Mouse (Mus musculus) cerebellum, adult 2 months (tissue): ENCODE measurements around the gene Cc2d2b.

Experiments
- CTCF ChIP-seq: fragments of 200-500 bp; IDR thresholded peaks from 2 replicates; pipeline ENCODE4 v1.5.1; 2011; ENCODE audit warnings: low read depth, mild to moderate bottlenecking, control low read depth, low read length, moderate library complexity, borderline replicate concordance; ENCODE audit not compliant: insufficient read depth
- POLR2A ChIP-seq: fragments of 200-500 bp; IDR thresholded peaks from 2 replicates; pipeline ENCODE4 v1.6.1; 2011; ENCODE audit warnings: low read length, control low read depth, borderline replicate concordance; ENCODE audit not compliant: insufficient read depth

DNA sequence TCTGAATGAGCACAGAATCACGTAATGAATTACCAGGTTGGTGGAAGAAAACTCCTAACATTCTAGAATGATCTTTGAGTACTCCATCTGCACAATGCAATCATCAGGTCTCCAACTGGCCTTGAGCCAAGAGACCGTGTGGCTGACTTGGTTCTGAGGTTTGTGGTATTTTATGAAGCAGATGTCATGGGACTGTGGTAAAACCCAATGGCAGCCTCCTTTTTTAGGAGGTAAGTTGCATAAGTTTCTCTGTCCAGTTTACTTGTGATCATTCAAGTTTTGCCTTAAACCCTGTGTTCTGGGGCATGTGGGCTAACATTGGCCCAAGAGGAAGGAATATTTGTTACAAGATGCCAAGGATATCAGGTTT is 40.1 kb downstream of the Cc2d2b start:
- no peak for TF ChIP-seq CTCF
- TF ChIP-seq POLR2A = no peak
